Mouse (Mus musculus) heart, postnatal 14 days (tissue): ENCODE measurements around the gene Sox14. TPM values are rescaled to one million over a fixed set of nuclear protein-coding genes. Genes with fewer than 3 reads are reported as not detected.

Source experiments
- DNase-seq, 2 experiments: peaks; one replicate each; pipeline ENCODE4 v3.0.0; 2021 to 2022
- intact Hi-C: fragments of 180-260 bp; cut with DNase I; formaldehyde crosslinking; loops from one replicate; pipeline ENCODE4 v1.15.1; 2025
- total RNA-seq, 2 experiments: library from RNA; stranded (reverse); gene quantifications; 2 replicates each; pipeline ENCODE4 v1.2.3; 2021

Sox14 gene
- total RNA-seq, 2 experiments from 2014 or later = not detected

- intact Hi-C loops = no loop called here
- no peak for DNase-seq
These were observed 25.6 kb downstream of the Sox14 start for GRCm38 (mm10) chr9:99850354-99850753.

DNA sequence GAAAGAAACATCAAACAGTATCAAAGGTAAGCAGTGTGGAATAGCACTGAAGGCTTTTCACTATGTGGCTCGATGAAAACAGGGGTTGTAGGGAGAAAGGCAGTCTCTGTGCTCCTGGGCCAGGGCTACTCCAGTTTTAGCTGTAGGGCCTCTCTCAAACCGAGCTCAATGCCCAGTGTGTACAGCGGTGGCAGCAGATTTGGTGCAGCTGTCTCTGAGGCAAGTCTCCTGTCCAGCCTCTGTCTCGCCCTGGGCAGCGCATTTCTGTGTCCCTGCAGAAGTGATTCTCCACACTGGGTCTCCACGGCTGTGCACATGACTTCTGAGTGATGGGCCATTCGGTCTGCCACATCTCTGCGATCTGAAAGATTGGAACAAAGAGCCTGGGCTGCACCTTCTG lies 27.6 kb downstream of the Sox14 start:
- no peak for DNase-seq
- intact Hi-C loops = loop anchor here (5.0 to 10.0 kb wide), 2 partner anchors 534 to 766 kb away; no protein-coding TSS in a partner anchor

GRCm38 (mm10) chr9:99846820-99847219 lies 29.1 kb downstream of the Sox14 start:
- intact Hi-C loops = loop anchor here (1.0 to 10.0 kb wide), 4 partner anchors 535 to 768 kb away; no protein-coding TSS in a partner anchor

GRCm38 (mm10) chr9:99839367-99839766 lies 36.6 kb downstream of the Sox14 start:
- intact Hi-C loops = no loop called here
- no peak for DNase-seq

More at GRCm38 (mm10) chr9:99846820-99847219, 29.1 kb downstream of the Sox14 start:
- DNase-seq = peak; percentile 57 to 82

GRCm38 (mm10) chr9:99838877-99839276 lies 37.1 kb downstream of the Sox14 start:
- intact Hi-C loops = no loop called here
- no peak for DNase-seq

- intact Hi-C loops = no loop called here
- DNase-seq = no peak
These were observed 39.3 kb downstream of the Sox14 start for GRCm38 (mm10) chr9:99836707-99837106.

DNA sequence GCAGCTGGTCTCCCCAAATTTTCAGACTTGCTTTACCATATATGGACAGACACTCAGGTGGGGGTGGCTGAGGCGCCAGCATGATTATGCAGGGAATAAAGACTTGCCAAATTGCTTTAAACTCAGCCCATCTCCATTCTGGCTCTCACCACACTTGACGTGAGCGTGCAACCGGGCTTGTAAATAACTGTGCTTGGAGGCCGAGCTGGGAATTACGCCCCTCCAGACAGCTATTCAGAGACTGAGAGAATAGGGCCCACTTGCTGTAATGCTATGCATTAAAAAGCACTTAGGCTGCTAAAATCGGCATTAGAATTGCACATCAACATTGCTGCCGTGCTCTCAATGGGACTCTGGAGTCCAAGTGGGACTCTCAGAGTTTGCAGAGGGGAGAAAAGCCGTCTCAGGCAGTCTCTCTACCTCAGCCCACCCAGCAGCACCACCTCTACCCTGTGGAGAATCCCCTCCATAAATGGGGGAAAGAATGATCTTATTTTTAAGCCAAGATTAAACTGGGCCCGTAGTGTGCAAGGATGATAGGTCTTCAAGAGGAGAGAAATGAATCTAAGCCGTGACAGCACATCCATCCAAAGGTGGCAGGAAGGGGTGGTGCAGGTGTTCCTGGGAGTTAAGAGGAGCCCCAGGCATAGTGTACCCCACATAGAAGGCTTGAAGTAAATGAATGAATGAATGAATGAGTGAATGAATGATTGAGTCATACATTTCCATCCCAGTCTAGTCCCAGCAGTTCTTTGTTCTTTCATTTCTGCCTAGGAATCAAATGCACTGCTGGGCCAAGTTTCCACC lies 40.1 kb downstream of the Sox14 start:
- no peak for DNase-seq
- intact Hi-C loops = no loop called here

Other genes with a start within 250 kb of the Sox14 start
- gene Dzip1l, start 246.7 kb downstream of the Sox14 start, total RNA-seq = 1 to 10 TPM; 5.0 to 7.0 TPM
- gene Cldn18, start 158.9 kb downstream of the Sox14 start, total RNA-seq = not detected